Mouse (Mus musculus) brown adipose tissue, adult 24 weeks (tissue): ENCODE results near the gene Flt3. TPM values are rescaled to one million over a fixed set of nuclear protein-coding genes. Genes with fewer than 3 reads are reported as not detected.
A peak's percentile ranks its signal among the peaks of the same experiment; 100 is the strongest.

Source experiments
- H3K27ac ChIP-seq: fragments of 200-500 bp; replicated peaks from 2 replicates; pipeline ENCODE4 v1.5.1; 2012; ENCODE audit warnings: low read depth, mild to moderate bottlenecking, low read length
- H3K4me1 ChIP-seq: fragments of 200-500 bp; 2 replicates; pipeline ENCODE4 v1.6.1; 2012; ENCODE audit warnings: low read length, mixed read lengths; ENCODE audit not compliant: control insufficient read depth, insufficient read depth, insufficient read length
- H3K4me3 ChIP-seq: fragments of 200-500 bp; 2 replicates; pipeline ENCODE4 v1.5.1; 2012; ENCODE audit warnings: low read depth, mild to moderate bottlenecking, low read length, moderate library complexity; ENCODE audit not compliant: insufficient read depth
- polyA plus RNA-seq: library from polyadenylated mRNA; stranded (reverse); fragments of >200 nt; gene quantifications from 2 replicates; pipeline ENCODE4 v1.2.4, GENCODE M21; 2012; ENCODE audit not compliant: missing spikeins, insufficient read depth, insufficient read length

Flt3 gene
- polyA plus RNA-seq, 1 experiment, result not detected

DNA sequence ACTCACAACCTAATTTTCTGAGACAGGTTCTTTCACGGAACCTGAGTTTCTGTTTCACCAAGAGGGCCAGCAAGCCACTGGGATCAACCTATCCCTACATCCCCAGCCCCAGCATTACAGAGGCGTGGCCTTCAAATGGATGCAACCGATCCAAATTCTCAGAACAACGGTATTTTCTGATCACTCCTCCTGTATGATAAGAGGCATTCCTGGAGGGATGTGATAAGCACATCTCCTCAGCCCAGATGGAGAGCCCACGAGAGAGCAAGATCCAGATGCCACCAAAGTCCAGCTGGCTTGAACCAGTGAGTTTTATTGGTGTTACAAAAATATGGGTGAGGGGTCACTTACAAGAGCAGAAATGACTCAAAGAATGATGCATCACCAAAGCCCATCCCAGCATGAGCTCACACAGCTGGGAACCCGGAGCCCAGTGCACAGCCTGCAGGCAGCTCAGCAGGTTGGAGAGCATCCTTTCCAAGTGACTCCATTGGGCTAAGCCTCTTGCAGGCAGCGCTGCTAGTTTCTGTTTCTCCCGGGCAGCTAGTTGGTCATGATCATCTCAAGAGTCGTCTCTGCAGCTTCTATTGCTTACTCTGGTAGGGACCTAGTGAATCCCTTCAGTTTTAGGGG, 11.8 kb downstream of the Flt3 start:
- Histone ChIP-seq H3K27ac (no peak overlapping the region), H3K4me3 (no peak overlapping the region), H3K4me1 (0 out of 2 replicates have a peak, but pooled peaks cover 2% of the 10 kb centered on the region)

- H3K4me3 ChIP-seq, result no peak overlapping the region
- 0 out of 2 replicates have a peak, but pooled peaks cover 2% of the 10 kb centered on the region for H3K4me1 ChIP-seq
- H3K27ac ChIP-seq, result no peak overlapping the region
Measured at GRCm38 (mm10) chr5:147386865-147387264, 13.4 kb downstream of the Flt3 start.

DNA sequence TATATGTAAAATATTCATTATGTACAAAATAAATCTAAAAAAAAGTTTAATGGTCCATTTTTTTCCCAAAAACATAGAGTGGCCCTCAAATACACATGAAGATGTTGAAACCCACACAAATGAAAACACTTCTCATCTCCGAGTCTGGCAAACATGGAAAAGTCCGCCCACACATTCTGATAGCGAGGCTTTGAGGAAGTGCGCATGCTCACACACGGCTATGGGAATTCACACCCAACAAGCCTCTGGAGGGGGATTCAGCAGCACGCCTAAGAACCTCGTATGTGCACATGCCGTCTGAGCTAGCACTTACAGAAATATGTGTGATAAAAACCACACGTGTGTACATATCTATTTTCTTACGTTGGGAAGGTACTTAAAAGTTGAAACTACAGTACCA, 18.9 kb downstream of the Flt3 start:
- no peak overlapping the region for H3K27ac ChIP-seq
- no peak overlapping the region for H3K4me3 ChIP-seq
- H3K4me1 ChIP-seq, result no peaks in the 10 kb centered on the region

DNA sequence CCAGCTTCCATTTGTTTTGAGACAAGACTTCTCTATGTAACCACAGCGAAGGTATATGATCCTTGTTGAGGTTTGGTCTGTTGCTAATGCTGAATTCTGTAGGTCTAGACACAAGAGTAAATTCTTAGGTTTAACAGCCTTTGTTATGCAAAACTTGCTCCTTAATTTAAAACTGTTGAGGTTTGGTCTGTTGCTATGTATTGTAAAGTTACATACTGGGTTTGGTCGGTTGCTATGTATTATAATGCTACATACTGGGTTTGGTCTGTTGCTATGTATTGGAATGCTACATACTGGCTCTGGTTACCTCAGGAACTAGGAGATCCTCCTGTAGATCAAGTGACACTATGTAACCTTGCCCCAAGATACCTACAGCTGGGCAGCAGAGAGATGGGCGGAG, 20.8 kb downstream of the Flt3 start:
- H3K4me1 ChIP-seq, result no peaks in the 10 kb centered on the region
- H3K4me3 ChIP-seq, result no peak overlapping the region
- H3K27ac ChIP-seq, result no peak overlapping the region

- Histone ChIP-seq H3K27ac (no peak overlapping the region), H3K4me1 (no peaks in the 10 kb centered on the region)
Measured at GRCm38 (mm10) chr5:147370276-147370675, 30.0 kb downstream of the Flt3 start.

GRCm38 (mm10) chr5:147368221-147368620, 32.1 kb downstream of the Flt3 start:
- no peak overlapping the region for H3K4me3 ChIP-seq
- H3K4me1 ChIP-seq, result no peaks in the 10 kb centered on the region
- no peak overlapping the region for H3K27ac ChIP-seq

More at GRCm38 (mm10) chr5:147370276-147370675, 30.0 kb downstream of the Flt3 start:
- H3K4me3 ChIP-seq, result no peak overlapping the region

DNA sequence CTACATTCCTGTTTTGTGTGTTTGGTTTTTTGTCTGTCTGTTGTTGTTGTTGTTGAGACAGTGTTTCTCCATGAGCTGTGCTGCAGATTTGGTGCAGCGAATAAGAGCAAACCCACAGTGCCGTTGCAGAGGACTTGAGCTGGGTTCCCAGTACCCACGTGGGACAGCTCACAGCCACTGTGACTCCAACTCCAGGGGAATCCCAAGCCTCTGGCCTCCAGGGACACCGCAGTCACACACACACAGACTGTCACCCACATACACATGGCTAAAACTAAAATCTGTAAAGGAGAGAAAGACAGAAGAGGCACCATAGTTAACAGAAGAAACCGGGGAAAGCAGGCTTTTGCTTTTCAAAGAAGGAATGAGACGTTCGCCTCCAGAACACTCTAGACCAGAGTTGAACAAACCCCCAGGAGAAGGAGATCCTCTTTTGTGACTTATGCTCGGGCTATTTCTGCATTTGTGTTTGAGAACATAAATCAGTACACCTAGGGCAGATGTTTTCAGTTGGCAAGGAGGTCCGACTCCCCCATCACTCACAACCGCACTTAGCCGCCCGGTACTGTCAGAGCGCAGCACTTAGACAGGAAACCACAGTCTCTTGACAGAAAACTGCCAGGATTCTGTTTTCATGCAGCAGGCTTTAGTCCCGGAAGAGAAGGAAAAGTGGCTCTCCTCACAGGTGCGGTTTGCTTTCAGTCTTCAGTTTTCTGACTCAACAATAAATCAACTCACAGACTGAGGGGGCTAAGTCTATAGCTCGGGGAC, 34.1 kb downstream of the Flt3 start:
- no peaks in the 10 kb centered on the region for H3K4me1 ChIP-seq
- no peak overlapping the region for H3K4me3 ChIP-seq
- no peak overlapping the region for H3K27ac ChIP-seq

GRCm38 (mm10) chr5:147363054-147363453, 37.2 kb downstream of the Flt3 start:
- H3K4me1 ChIP-seq, result no peaks in the 10 kb centered on the region
- 0 out of 2 replicates have a peak overlapping the region, but pooled peaks have one; percentile 2 for H3K27ac ChIP-seq
- no peak overlapping the region for H3K4me3 ChIP-seq

DNA sequence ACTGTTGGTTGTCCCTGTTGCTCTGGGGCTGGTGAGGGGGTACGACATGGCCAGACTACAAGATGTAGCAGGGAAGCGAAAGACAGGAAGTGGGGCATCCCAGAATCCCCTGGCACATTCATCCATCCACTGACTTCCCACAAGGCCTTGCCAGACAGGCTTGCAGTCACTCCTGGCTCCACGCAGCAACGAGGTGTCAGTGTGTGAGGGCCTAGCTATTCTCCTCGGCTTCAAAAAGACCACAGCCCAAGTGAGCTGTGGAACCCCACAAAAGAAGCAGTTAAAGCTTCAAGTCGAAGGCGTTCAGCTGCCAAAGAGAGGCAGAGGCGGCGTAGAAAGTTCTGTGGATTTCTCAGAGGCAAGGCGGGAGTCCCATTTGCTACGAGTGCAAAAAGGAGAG, 41.8 kb downstream of the Flt3 start:
- Histone ChIP-seq H3K4me1 (no peaks in the 10 kb centered on the region), H3K4me3 (no peak overlapping the region), H3K27ac (no peak overlapping the region)

DNA sequence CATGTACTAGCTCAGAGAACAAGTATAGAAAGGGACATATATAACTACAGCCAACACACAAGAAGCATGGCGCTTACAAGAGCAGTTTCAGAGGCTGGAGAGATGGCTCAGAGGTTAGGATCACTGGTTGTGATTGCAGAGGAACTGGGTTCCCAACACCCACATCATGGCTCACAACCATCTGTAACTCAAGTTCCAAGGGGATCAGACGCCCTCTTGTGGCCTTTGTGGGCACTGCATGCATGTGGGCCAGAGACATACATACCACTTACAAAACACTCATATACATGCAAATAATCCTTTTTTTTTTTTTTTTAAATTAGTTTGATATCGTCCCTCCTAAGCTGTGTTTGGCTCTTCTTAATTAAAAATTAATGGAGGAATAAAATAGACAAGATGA, 42.8 kb downstream of the Flt3 start:
- Histone ChIP-seq H3K4me1 (no peaks in the 10 kb centered on the region), H3K4me3 (no peak overlapping the region), H3K27ac (no peak overlapping the region)

- no peak overlapping the region for H3K4me3 ChIP-seq
- H3K27ac ChIP-seq, result no peak overlapping the region
- no peaks in the 10 kb centered on the region for H3K4me1 ChIP-seq
Measured at GRCm38 (mm10) chr5:147356260-147357055, 43.8 kb downstream of the Flt3 start.

DNA sequence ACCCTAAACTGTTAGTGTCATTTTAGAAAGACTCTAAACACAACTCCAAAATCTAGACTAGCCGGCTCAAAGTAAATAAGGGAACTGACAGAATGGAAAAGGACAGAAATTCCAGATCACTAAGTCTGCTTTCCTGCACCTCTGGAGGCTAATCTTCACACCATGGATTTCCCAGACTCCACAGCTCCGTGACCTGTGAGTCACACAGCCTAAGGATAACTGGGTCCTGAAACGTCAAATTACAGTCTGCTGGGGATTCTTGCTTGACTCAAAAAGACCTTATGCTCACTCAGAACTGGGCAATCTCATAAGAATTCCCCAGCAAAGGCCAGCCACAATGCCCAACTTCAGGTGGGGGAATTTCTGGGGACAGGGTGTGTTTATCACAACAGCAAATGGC, 44.5 kb downstream of the Flt3 start:
- Histone ChIP-seq H3K27ac (no peak overlapping the region), H3K4me1 (no peaks in the 10 kb centered on the region), H3K4me3 (no peak overlapping the region)

- Histone ChIP-seq H3K27ac (no peak overlapping the region), H3K4me1 (no peaks in the 10 kb centered on the region), H3K4me3 (no peak overlapping the region)
Measured at GRCm38 (mm10) chr5:147354985-147355384, 45.3 kb downstream of the Flt3 start.

- Histone ChIP-seq H3K4me3 (no peak overlapping the region), H3K4me1 (no peaks in the 10 kb centered on the region)
Measured at GRCm38 (mm10) chr5:147354161-147354780, 46.0 kb downstream of the Flt3 start.

GRCm38 (mm10) chr5:147351931-147352330, 48.4 kb downstream of the Flt3 start:
- H3K4me1 ChIP-seq, result no peaks in the 10 kb centered on the region
- no peak overlapping the region for H3K27ac ChIP-seq
- no peak overlapping the region for H3K4me3 ChIP-seq

More at GRCm38 (mm10) chr5:147354161-147354780, 46.0 kb downstream of the Flt3 start:
- no peak overlapping the region for H3K27ac ChIP-seq
